Mouse (Mus musculus): ENCODE results near the gene Gm28035. TPM values are rescaled to one million over a fixed set of nuclear protein-coding genes. Genes with fewer than 3 reads are reported as not detected.

Gene Gm28035
- polyA plus RNA-seq, 1 experiment from 2014 or later, result 0.55 TPM

GRCm38 (mm10) chr2:30214745-30215144 is 25.6 kb upstream of the Gm28035 start:
- H3K4me2 ChIP-seq (ENCODE audit: low read length), result no peak overlapping the region
- no peak overlapping the region for H3K9ac ChIP-seq (ENCODE audit: low read length)
- 78% methylated on average over 3 of the region's 3 CpGs for WGBS
- H3K4me1 ChIP-seq (ENCODE audit: control insufficient read depth in 2 of 2, insufficient read depth in 2 of 2, low read length in 2 of 2), result no peaks in the 10 kb centered on the region
- H3K9me3 ChIP-seq (ENCODE audit: control insufficient read depth, low read length), result no peaks in the 10 kb centered on the region
- no peaks in the 10 kb centered on the region for H3K36me3 ChIP-seq (ENCODE audit: control insufficient read depth, insufficient read depth, low read length)
- no peak overlapping the region for H3K27ac ChIP-seq (replicated peaks in 1 of 2; ENCODE audit: control insufficient read depth in 1 of 2, insufficient read depth in 1 of 2, low read depth in 2 of 2, low read length in 2 of 2)
- ATAC-seq (ENCODE audit: insufficient number of reproducible peaks, insufficient read depth, low FRiP score, low read depth), result no peak
- no peak overlapping the region for H3K4me3 ChIP-seq (ENCODE audit: control insufficient read depth in 1 of 2, insufficient read depth in 1 of 2, low read depth in 1 of 2, low read length in 2 of 2)
- no peaks in the 10 kb centered on the region for H3K27me3 ChIP-seq (ENCODE audit: control insufficient read depth, insufficient read depth, low read length)

GRCm38 (mm10) chr2:30215493-30215892 is 24.9 kb upstream of the Gm28035 start:
- H3K9me3 ChIP-seq (ENCODE audit: control insufficient read depth, low read length), result no peaks in the 10 kb centered on the region
- H3K27ac ChIP-seq (replicated peaks in 1 of 2; ENCODE audit: control insufficient read depth in 1 of 2, insufficient read depth in 1 of 2, low read depth in 2 of 2, low read length in 2 of 2), result no peak overlapping the region
- H3K4me1 ChIP-seq (ENCODE audit: control insufficient read depth in 2 of 2, insufficient read depth in 2 of 2, low read length in 2 of 2), result no peaks in the 10 kb centered on the region
- H3K4me3 ChIP-seq (ENCODE audit: control insufficient read depth in 1 of 2, insufficient read depth in 1 of 2, low read depth in 1 of 2, low read length in 2 of 2), result no peak overlapping the region
- 67% methylated on average over 6 of the region's 6 CpGs for whole genome bisulfite sequencing
- no peaks in the 10 kb centered on the region for H3K36me3 ChIP-seq (ENCODE audit: control insufficient read depth, insufficient read depth, low read length)
- no peaks in the 10 kb centered on the region for H3K27me3 ChIP-seq (ENCODE audit: control insufficient read depth, insufficient read depth, low read length)
- no peak overlapping the region for H3K4me2 ChIP-seq (ENCODE audit: low read length)
- H3K9ac ChIP-seq (ENCODE audit: low read length), result no peak overlapping the region
- ATAC-seq (ENCODE audit: insufficient number of reproducible peaks, insufficient read depth, low FRiP score, low read depth), result no peak

DNA sequence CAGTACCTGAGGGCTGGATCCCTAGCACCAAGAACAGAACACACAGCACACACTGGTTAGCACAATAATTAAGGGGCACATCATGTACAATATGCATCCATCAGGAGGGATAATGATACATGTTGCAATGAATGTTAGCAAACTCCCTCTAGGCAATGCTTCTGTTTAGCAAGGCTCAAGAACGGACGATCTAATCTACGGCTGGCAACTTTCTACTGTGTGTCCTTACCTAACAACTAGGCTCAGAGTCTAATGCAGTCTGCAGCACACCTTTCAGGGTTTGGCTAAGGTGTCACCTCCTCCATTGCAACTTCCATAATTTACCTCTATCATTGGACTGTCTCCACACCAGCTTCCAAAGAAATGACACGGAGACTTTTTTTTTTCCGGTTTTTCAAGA is 24.1 kb upstream of the Gm28035 start:
- H3K27me3 ChIP-seq (ENCODE audit: control insufficient read depth, insufficient read depth, low read length), result no peaks in the 10 kb centered on the region
- no peak overlapping the region for H3K4me3 ChIP-seq (ENCODE audit: control insufficient read depth in 1 of 2, insufficient read depth in 1 of 2, low read depth in 1 of 2, low read length in 2 of 2)
- no peak for ATAC-seq (ENCODE audit: insufficient number of reproducible peaks, insufficient read depth, low FRiP score, low read depth)
- no peak overlapping the region for H3K9ac ChIP-seq (ENCODE audit: low read length)
- no peaks in the 10 kb centered on the region for H3K4me1 ChIP-seq (ENCODE audit: control insufficient read depth in 2 of 2, insufficient read depth in 2 of 2, low read length in 2 of 2)
- H3K9me3 ChIP-seq (ENCODE audit: control insufficient read depth, low read length), result no peaks in the 10 kb centered on the region
- H3K36me3 ChIP-seq (ENCODE audit: control insufficient read depth, insufficient read depth, low read length), result no peaks in the 10 kb centered on the region
- no peak overlapping the region for H3K27ac ChIP-seq (replicated peaks in 1 of 2; ENCODE audit: control insufficient read depth in 1 of 2, insufficient read depth in 1 of 2, low read depth in 2 of 2, low read length in 2 of 2)
- 85% methylated on average over 5 of the region's 5 CpGs for WGBS
- no peak overlapping the region for H3K4me2 ChIP-seq (ENCODE audit: low read length)

DNA sequence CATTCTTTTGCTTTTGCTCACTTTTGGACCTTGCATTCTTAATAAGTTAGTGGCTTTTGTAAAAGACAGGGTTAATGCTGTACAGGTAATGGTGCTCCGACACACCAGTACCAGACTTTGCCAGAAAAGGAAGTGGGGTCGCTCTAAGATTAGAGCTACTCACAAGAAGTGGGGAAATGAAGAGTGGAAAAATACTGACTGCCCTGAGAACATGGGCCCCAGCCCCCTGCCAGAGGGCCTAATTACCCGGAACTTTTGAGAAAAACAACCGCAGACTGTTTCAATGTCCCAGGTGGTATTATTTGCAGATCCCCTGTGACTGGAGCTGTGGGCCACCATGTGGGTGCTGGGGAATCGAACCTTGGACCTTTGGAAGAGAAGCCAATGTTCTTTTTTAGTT is 4.8 kb upstream of the Gm28035 start:
- ATAC-seq (ENCODE audit: insufficient number of reproducible peaks, insufficient read depth, low FRiP score, low read depth), result no peak
- H3K4me1 ChIP-seq (ENCODE audit: control insufficient read depth in 2 of 2, insufficient read depth in 2 of 2, low read length in 2 of 2), result peaks cover 21 to 23% of the 10 kb centered on the region in 2 experiments
- 77% methylated on average over 5 of the region's 5 CpGs for WGBS
- peaks cover 5% of the 10 kb centered on the region for H3K36me3 ChIP-seq (ENCODE audit: control insufficient read depth, insufficient read depth, low read length)
- H3K27ac ChIP-seq (replicated peaks in 1 of 2; ENCODE audit: control insufficient read depth in 1 of 2, insufficient read depth in 1 of 2, low read depth in 2 of 2, low read length in 2 of 2), result no peak overlapping the region
- H3K4me3 ChIP-seq (ENCODE audit: control insufficient read depth in 1 of 2, insufficient read depth in 1 of 2, low read depth in 1 of 2, low read length in 2 of 2), result no peak overlapping the region
- H3K27me3 ChIP-seq (ENCODE audit: control insufficient read depth, insufficient read depth, low read length), result no peaks in the 10 kb centered on the region
- no peak overlapping the region for H3K4me2 ChIP-seq (ENCODE audit: low read length)
- no peak overlapping the region for H3K9ac ChIP-seq (ENCODE audit: low read length)
- peaks cover 2% of the 10 kb centered on the region; the same call in 1 of the 2 replicates for H3K9me3 ChIP-seq (ENCODE audit: control insufficient read depth, low read length)

- H3K36me3 ChIP-seq (ENCODE audit: control insufficient read depth, insufficient read depth, low read length), result peaks cover 15% of the 10 kb centered on the region
- H3K27ac ChIP-seq (replicated peaks in 1 of 2; ENCODE audit: control insufficient read depth in 1 of 2, insufficient read depth in 1 of 2, low read depth in 2 of 2, low read length in 2 of 2), result peak overlapping the region; percentile 84 to 91
- ATAC-seq (ENCODE audit: insufficient number of reproducible peaks, insufficient read depth, low FRiP score, low read depth), result no peak
- peak overlapping the region; percentile 76 to 93 for H3K4me3 ChIP-seq (ENCODE audit: control insufficient read depth in 1 of 2, insufficient read depth in 1 of 2, low read depth in 1 of 2, low read length in 2 of 2)
- peak overlapping the region; percentile 79 for H3K4me2 ChIP-seq (ENCODE audit: low read length)
- 2% methylated on average over 18 of the region's 18 CpGs for WGBS
- peaks cover 26 to 33% of the 10 kb centered on the region in 2 experiments for H3K4me1 ChIP-seq (ENCODE audit: control insufficient read depth in 2 of 2, insufficient read depth in 2 of 2, low read length in 2 of 2)
- H3K9ac ChIP-seq (ENCODE audit: low read length), result peak overlapping the region; percentile 91
- H3K27me3 ChIP-seq (ENCODE audit: control insufficient read depth, insufficient read depth, low read length), result no peaks in the 10 kb centered on the region
- H3K9me3 ChIP-seq (ENCODE audit: control insufficient read depth, low read length), result no peaks in the 10 kb centered on the region
Observed at GRCm38 (mm10) chr2:30236426-30237198, 3.8 kb upstream of the Gm28035 start.

GRCm38 (mm10) chr2:30237199-30237880 is 3.0 kb upstream of the Gm28035 start, which contains the start of gene Lrrc8a:
Gene Lrrc8a, plus strand, starts transcription at chr2:30237715.
- ATAC-seq (ENCODE audit: insufficient number of reproducible peaks, insufficient read depth, low FRiP score, low read depth), result peak; percentile 91
- Histone ChIP-seq H3K4me3 (ENCODE audit: control insufficient read depth in 1 of 2, insufficient read depth in 1 of 2, low read depth in 1 of 2, low read length in 2 of 2) (peak within 1 kb of the TSS; percentile 76 to 93), H3K27me3 (ENCODE audit: control insufficient read depth, insufficient read depth, low read length) (no peaks in the 10 kb centered on the region), H3K9ac (ENCODE audit: low read length) (peak within 1 kb of the TSS; percentile 91), H3K27ac (replicated peaks in 1 of 2; ENCODE audit: control insufficient read depth in 1 of 2, insufficient read depth in 1 of 2, low read depth in 2 of 2, low read length in 2 of 2) (peak within 1 kb of the TSS; percentile 87 to 91), H3K36me3 (ENCODE audit: control insufficient read depth, insufficient read depth, low read length) (peaks cover 21% of the 10 kb centered on the region), H3K4me2 (ENCODE audit: low read length) (peak within 1 kb of the TSS; percentile 90), H3K9me3 (ENCODE audit: control insufficient read depth, low read length) (no peaks in the 10 kb centered on the region), H3K4me1 (ENCODE audit: control insufficient read depth in 2 of 2, insufficient read depth in 2 of 2, low read length in 2 of 2) (peaks cover 26 to 40% of the 10 kb centered on the region in 2 experiments)
- WGBS, result under 1% methylated on average over 48 of the region's 67 CpGs

DNA sequence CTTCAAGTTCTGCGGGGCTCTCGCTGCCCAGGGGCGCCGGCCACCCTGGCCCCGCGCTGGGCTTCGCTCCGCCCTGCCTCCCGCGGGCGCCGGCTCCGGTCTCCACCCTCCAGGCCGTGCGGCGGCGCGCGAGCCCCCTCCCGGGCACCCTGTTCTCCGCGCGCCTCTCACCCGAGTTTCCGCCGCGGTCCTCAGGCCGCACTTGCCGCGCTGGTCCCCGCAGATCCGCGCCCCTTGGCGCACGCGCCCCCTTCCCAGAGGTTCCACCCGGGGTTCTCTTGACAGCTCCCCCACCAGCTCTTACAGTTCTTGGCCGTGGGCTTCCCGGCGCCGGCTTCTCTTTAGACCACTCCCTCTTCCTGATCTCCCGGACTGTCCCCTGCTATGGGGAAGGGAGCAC is 2.5 kb upstream of the Gm28035 start:
- Histone ChIP-seq H3K36me3 (ENCODE audit: control insufficient read depth, insufficient read depth, low read length) (peaks cover 24% of the 10 kb centered on the region), H3K4me2 (ENCODE audit: low read length) (peak overlapping the region; percentile 90), H3K4me1 (ENCODE audit: control insufficient read depth in 2 of 2, insufficient read depth in 2 of 2, low read length in 2 of 2) (peaks cover 32 to 46% of the 10 kb centered on the region in 2 experiments), H3K4me3 (ENCODE audit: control insufficient read depth in 1 of 2, insufficient read depth in 1 of 2, low read depth in 1 of 2, low read length in 2 of 2) (peak overlapping the region; percentile 76 to 93), H3K9ac (ENCODE audit: low read length) (peak overlapping the region; percentile 91), H3K9me3 (ENCODE audit: control insufficient read depth, low read length) (no peaks in the 10 kb centered on the region), H3K27me3 (ENCODE audit: control insufficient read depth, insufficient read depth, low read length) (no peaks in the 10 kb centered on the region), H3K27ac (replicated peaks in 1 of 2; ENCODE audit: control insufficient read depth in 1 of 2, insufficient read depth in 1 of 2, low read depth in 2 of 2, low read length in 2 of 2) (peak overlapping the region; percentile 87 to 91)
- peak; percentile 76 for ATAC-seq (ENCODE audit: insufficient number of reproducible peaks, insufficient read depth, low FRiP score, low read depth)
- WGBS, result under 1% methylated on average over 39 of the region's 42 CpGs

Measured in heart, embryonic 14.5 days (tissue).